Mouse (Mus musculus) midbrain, embryonic 13.5 days (tissue): ENCODE measurements around the gene Gsx2. TPM values are rescaled to one million over a fixed set of nuclear protein-coding genes. Genes with fewer than 3 reads are reported as not detected.

Source experiments
- ATAC-seq: fragments of 200-750 bp; cut with Nextera tagmentation; 2 replicates; pipeline ENCODE4 v1.8.0; 2017; ENCODE audit warnings: mild to moderate bottlenecking, moderate TSS enrichment, moderate library complexity
- H3K27ac ChIP-seq: fragments of 300-500 bp; sonication (generic); 2 replicates; pipeline ENCODE4 v1.5.1; 2015; ENCODE audit warnings: inconsistent platforms, mild to moderate bottlenecking, moderate library complexity
- H3K27me3 ChIP-seq: fragments of 300-500 bp; sonication (generic); 2 replicates; pipeline ENCODE4 v1.6.1; 2015; ENCODE audit warnings: mild to moderate bottlenecking, inconsistent platforms
- H3K36me3 ChIP-seq: fragments of 300-500 bp; sonication (generic); 2 replicates; pipeline ENCODE4 v1.6.1; 2015; ENCODE audit warnings: mild to moderate bottlenecking, inconsistent platforms
- H3K4me1 ChIP-seq: fragments of 300-500 bp; sonication (generic); replicated peaks from 2 replicates; pipeline ENCODE4 v1.6.1; 2015; ENCODE audit warnings: inconsistent platforms
- H3K4me2 ChIP-seq: fragments of 300-500 bp; sonication (generic); replicated peaks from 2 replicates; pipeline ENCODE4 v1.6.1; 2015; ENCODE audit warnings: moderate library complexity, mild to moderate bottlenecking, inconsistent platforms
- H3K4me3 ChIP-seq: fragments of 300-500 bp; sonication (generic); replicated peaks from 2 replicates; pipeline ENCODE4 v1.5.1; 2015; ENCODE audit warnings: mild to moderate bottlenecking, inconsistent platforms
- H3K9ac ChIP-seq: fragments of 300-500 bp; sonication (generic); replicated peaks from 2 replicates; pipeline ENCODE4 v1.6.1; 2015; ENCODE audit warnings: mild to moderate bottlenecking, inconsistent platforms
- H3K9me3 ChIP-seq: fragments of 300-500 bp; sonication (generic); 2 replicates; pipeline ENCODE4 v1.6.1; 2016; ENCODE audit warnings: mild to moderate bottlenecking, inconsistent platforms
- WGBS: fragments of 180-500 bp; shearing (Covaris S2); methylation state at CpG from one replicate; pipeline ENCODE4 v1.1.7; 2015; 5-methylcytosine and 5-hydroxymethylcytosine counted together
- polyA plus RNA-seq: library from polyadenylated mRNA; unstranded; fragments of >200 nt; fragmentation: Nextera tagmentation; extraction: Ambion mirVana; gene quantifications from 2 replicates; pipeline ENCODE4 v1.2.1, GENCODE M21; 2015

Gene Gsx2
- polyA plus RNA-seq, 1 experiment from 2014 or later, result 0.94 TPM

DNA sequence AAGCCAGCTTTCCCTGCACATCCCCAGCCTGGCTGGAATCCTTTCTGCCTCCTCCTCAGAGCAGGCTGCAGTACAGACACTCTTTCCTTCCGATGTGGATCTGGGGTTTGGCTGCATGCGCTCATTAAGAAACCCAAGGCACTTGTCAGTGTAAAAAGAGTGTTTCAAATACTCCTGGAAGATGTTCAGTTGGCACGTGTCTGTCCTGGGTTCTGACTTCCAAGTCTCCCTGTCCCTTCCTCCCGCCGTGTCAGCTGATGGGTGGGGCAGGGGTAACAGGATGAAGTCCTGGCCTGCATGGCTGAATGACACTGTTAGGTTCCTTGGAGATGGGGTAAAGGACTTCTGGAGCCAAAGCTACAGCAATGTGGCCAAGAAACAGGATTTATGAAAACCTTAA lies 46.2 kb downstream of the Gsx2 start:
- ATAC-seq, result no peak
- WGBS, result 46% methylated on average over 5 of the region's 5 CpGs

More for the DNA sequence above, 46.2 kb downstream of the Gsx2 start:
- Histone ChIP-seq H3K27me3 (peaks cover 22% of the 10 kb centered on the region), H3K27ac (no peak overlapping the region), H3K4me2 (no peak overlapping the region), H3K9ac (no peak overlapping the region), H3K4me3 (no peak overlapping the region), H3K9me3 (no peaks in the 10 kb centered on the region), H3K4me1 (no peaks in the 10 kb centered on the region), H3K36me3 (no peaks in the 10 kb centered on the region)

Other genes with a start within 250 kb of the Gsx2 start
- 28.7 and 29.1 TPM in 2 replicates for gene Chic2, start 30.8 kb upstream of the Gsx2 start, polyA plus RNA-seq
- gene Pdgfra, start 76.7 kb downstream of the Gsx2 start, polyA plus RNA-seq, result 4.2 and 5.2 TPM in 2 replicates